Mouse (Mus musculus): ENCODE measurements at regions not wholly inside any gene's neighbourhood (a gene's known extent, or its start where the extent isn't known, plus 50 kb on each side); places are given as distances from the start of the nearest gene placed in this dataset.

DNA sequence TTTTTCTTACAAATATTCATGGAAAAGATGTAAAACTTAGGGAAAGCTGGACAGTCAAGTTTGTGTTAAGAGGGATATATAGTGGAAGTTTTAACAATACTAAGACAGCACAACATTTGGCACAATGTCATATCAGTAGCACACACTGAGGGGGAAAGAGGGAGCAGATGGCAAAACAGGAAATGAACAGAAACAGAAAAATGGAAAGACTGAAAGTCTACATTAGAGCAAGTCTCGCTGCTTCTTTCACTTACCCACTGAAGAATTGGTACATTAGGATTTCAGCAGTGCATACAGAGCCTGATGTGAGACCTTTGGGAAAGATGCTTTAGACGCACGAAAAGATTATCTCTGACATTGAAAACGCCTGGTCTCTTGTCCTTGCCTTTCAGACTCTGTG is 1223.5 kb upstream of the Zeb2 start:
- TF ChIP-seq TCF3 (IDR thresholded peaks at IDR 0.05; ENCODE audit: insufficient read length, low read depth), result no peak
- no peak for TF ChIP-seq MYOD1 (IDR thresholded peaks at IDR 0.05; ENCODE audit: control insufficient read depth in 1 of 3, insufficient read length in 2 of 3, low read depth in 2 of 3)
- TF ChIP-seq POLR2A (IDR thresholded peaks at IDR 0.05; ENCODE audit: insufficient read length, low read depth), result no peak
- TF ChIP-seq TCF12 (IDR thresholded peaks at IDR 0.05; ENCODE audit: insufficient read depth, poor library complexity, severe bottlenecking), result no peak
- TF ChIP-seq MAX (IDR thresholded peaks at IDR 0.05; ENCODE audit: low read depth), result no peak
- TF ChIP-seq USF1 (IDR thresholded peaks at IDR 0.05; ENCODE audit: low read depth), result no peak
- no peak for TF ChIP-seq CEBPB (IDR thresholded peaks at IDR 0.05; ENCODE audit: insufficient read depth, poor library complexity, severe bottlenecking)
